Mouse (Mus musculus): Measurements from ENCODE around the gene Zfp715.
"Not testable (repeated sequence)": the region's sequence is repeated elsewhere in the genome, so short reads cannot be mapped to it uniquely, and the experiment has no call there.

The Zfp715 gene

GRCm38 (mm10) chr7:43313013-43313428 lies at the start of gene Zfp715:
Zfp715 (minus strand) TSS chr7:43313294.
- peak; percentile 77 for DNase-seq (ENCODE audit: low spot score)

GRCm38 (mm10) chr7:43362021-43362420 lies 48.9 kb upstream of the Zfp715 start:
- no peak for DNase-seq (ENCODE audit: low spot score)

GRCm38 (mm10) chr7:43361442-43361841 lies 48.3 kb upstream of the Zfp715 start:
- no peak for DNase-seq (ENCODE audit: low spot score)

GRCm38 (mm10) chr7:43358556-43358955 lies 45.5 kb upstream of the Zfp715 start:
- no peak for DNase-seq (ENCODE audit: low spot score)

DNA sequence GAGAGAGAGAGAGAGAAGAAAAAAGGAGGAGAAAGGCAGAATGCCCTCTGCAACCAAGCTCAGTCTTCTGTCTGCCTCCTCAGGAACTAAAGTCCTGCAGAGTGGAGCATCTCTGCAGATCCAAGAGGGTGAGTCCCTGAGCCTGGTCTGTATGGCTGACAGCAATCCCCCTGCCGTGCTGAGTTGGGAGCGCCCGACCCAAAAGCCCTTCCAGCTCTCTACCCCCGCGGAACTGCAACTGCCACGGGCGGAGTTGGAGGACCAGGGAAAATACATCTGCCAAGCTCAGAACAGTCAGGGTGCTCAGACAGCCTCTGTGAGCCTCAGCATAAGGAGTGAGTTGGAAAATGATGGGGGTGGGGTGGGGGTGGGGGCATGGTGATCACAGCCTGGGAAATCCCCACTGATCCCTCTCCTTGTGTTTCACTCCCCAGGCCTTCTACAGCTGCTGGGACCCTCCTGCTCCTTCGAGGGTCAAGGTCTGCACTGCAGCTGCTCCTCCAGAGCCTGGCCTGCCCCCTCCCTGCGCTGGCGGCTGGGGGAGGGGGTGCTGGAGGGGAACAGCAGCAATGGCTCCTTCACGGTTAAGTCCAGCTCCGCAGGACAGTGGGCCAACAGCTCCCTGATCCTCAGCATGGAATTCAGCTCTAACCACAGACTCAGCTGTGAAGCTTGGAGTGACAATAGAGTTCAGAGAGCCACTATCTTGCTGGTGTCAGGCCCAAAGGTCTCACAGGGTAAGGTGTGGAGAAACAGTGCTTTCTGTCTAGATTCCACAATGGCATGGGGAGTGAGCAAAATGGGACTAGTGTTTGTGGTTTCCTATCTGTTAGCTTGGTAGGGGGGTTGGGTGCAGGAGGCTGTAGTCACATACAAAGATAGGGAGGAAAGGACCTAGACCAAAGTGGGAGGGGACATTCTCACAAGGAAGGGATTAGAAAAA lies 42.1 kb upstream of the Zfp715 start:
- no peak for DNase-seq (ENCODE audit: low spot score)

DNA sequence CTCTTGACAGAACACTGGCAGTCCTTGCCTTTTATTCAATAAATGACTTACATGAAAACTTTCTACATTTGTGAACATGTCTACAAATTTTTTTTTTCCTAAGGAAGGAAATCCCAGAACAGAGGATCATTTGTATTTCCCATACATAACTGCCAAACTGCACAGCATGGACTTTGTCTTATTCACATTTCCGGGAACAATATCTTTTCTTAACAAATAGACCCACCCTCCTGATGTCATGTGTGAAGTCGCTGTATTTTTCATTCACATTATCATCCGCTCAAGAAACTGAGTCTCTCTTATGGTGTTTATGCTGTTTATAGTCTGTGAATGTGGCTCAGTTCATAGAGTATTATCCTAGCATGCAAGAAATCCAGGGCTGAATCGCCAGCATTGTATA lies 40.7 kb upstream of the Zfp715 start:
- DNase-seq (ENCODE audit: low spot score): no peak

DNA sequence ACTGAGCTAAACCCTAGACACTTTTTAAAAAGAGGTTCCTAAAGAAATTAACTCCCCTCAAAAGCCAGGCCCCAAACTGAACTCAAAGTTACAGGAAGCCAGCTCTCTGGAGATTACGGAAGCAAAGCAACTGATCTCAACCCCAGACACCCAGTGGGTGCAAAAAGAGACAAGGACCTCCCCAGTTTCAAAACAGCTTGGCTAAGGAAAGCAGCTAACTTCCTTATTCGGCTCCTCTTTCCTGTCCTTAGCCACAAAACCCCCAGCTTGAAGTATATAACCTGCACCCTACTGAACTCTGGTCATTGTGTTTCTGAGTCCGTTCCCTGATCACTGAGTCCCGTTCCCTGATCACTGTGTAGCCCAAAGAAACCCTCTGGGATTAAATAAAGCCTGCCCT lies 40.0 kb upstream of the Zfp715 start:
- no peak for DNase-seq (ENCODE audit: low spot score)

- DNase-seq (ENCODE audit: low spot score): no peak
These were observed 38.1 kb upstream of the Zfp715 start, which contains the start of gene Siglecf for GRCm38 (mm10) chr7:43351154-43351553. Siglecf (plus strand) TSS chr7:43351341.

- not testable (repeated sequence) for DNase-seq (ENCODE audit: low spot score)
These were observed 36.5 kb upstream of the Zfp715 start for GRCm38 (mm10) chr7:43349623-43350022.

GRCm38 (mm10) chr7:43346571-43346970 lies 33.5 kb upstream of the Zfp715 start:
- no peak for DNase-seq (ENCODE audit: low spot score)

GRCm38 (mm10) chr7:43346148-43346547 lies 33.1 kb upstream of the Zfp715 start:
- DNase-seq (ENCODE audit: low spot score): no peak

DNA sequence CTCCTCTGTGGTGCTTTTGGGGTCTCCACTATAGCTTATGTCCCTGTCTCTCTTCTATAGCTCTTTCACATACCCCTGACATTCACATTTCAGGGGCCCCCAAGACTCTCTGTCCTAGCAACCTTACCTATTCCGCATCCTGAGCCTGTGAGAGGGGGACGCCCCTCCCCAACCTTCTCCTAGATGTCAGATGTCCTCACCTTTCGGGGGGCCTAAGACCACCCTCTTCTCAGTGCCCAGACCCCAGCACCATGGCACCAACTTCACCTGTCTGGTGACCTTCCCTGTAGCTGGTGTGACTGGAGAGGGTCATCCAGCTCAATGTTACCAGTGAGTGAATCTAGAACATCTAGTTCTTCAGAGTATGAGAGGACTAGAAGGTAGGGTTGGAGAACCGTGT lies 31.4 kb upstream of the Zfp715 start:
- DNase-seq (ENCODE audit: low spot score): no peak

- DNase-seq (ENCODE audit: low spot score): no peak
These were observed 30.9 kb upstream of the Zfp715 start for GRCm38 (mm10) chr7:43344020-43344419.

- DNase-seq (ENCODE audit: low spot score): no peak
These were observed 30.1 kb upstream of the Zfp715 start for GRCm38 (mm10) chr7:43343191-43343590.

- DNase-seq (ENCODE audit: low spot score): no peak
These were observed 27.7 kb upstream of the Zfp715 start for GRCm38 (mm10) chr7:43340771-43341170.

DNA sequence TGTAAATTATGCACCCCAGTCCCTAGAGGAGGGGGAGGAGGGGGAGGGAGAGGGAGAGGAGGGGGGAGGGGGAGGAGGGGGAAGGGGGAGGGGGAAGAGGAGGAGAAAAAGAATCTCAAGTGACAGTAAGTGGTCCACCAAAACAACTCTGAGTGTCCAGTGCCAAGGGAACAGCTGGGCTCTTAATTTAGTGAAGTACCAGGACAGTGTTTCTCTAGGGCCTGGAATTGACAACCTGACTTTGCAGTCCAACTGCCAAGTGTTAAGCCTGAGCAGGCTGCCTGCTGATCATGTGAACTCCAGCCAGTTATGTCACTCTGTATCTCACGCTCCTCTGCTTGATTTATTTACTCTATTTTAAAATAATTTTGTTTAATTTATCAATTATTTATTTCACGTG lies 20.8 kb upstream of the Zfp715 start:
- no peak for DNase-seq (ENCODE audit: low spot score)

DNA sequence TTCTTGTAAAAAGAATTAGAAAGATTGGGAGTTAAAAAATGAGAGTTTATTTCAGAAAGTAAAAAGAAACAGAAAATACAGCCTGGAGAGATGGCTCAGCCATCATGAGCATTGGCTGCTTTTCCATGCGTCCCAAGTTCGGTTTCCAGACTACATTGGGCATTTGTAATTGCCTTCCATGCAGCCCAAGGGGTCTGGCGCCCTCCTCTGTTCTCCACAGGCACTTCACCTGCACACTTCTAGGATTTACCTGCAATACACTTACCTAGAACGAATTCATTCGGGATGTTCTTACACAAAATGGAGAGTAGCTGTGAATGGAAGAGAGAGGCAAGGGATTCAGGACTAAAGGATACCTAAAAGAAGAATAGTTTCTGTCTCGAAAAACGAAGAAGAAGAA lies 20.1 kb upstream of the Zfp715 start:
- DNase-seq (ENCODE audit: low spot score): no peak

DNA sequence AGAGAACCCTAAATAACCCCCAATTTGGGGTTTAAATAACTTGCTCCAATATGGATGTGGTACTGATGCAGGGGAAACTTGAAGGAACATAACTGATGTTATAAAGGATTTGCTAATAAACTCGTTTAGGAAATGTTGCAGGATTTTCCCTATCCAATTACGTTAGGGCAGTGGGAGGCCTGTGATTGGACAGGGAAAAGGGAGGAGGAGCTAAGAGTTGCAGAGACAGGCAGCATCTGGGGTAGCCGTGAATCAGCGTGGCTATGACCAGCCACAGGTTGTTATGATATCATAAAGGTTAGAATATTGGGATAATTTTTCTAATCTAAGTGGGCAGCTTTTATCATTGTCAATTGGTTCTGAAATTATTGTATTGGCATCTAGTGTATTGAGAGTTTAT lies 15.0 kb upstream of the Zfp715 start:
- no peak for DNase-seq (ENCODE audit: low spot score)

DNA sequence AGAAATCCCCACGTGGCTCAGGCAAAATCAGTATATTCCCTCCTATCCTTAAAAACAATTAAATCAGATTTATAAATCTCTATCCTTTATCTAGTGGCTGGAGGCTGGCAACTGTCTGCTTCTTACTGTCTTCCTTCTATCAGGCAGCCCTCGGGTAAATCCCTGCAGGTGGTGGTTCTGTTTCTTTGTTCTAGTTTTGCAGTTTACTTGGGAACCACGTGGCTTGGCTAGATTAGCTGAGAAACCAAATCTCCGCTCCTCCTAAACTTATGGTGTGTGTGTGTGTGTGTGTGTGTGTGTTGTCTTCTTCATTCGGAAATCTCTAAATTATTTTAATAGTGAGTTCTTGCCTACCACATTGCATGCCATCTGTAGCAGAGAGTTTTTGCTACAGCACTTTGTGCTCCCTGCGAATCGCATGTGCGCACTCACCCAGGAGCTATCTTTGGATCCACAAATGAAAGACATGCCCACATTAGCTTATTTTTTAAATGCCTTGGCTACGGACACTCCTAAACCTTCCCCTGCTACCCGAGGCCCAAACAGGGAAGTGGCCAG lies 13.2 kb upstream of the Zfp715 start:
- no peak for DNase-seq (ENCODE audit: low spot score)

GRCm38 (mm10) chr7:43312386-43313012 lies 595 bp downstream of the Zfp715 start:
- DNase-seq (ENCODE audit: low spot score): no peak

- DNase-seq (ENCODE audit: low spot score): no peak
These were observed 1.5 kb downstream of the Zfp715 start for GRCm38 (mm10) chr7:43311632-43312031.

GRCm38 (mm10) chr7:43309069-43309468 lies 4.0 kb downstream of the Zfp715 start:
- DNase-seq (ENCODE audit: low spot score): no peak

DNA sequence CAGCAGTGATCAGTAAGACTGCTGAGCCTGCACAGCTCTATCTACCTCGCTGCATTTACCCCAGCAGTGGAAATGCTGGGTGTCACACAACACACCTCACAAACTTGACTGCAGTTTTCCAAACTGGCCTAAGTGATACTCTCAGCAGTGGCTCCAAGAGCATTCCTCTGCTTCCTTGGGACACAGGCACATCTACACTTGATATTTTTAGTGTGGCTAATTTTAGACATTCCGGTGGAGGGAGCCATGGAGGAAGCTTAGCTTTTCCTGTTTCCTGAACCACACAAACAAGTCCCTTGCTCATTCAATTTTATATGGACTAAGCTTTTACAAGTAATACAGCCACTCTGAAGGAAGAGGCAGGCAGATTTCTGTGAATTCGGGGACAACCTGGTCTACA lies 7.9 kb downstream of the Zfp715 start:
- DNase-seq (ENCODE audit: low spot score): no peak

Measured in spleen, adult 12 weeks (tissue).